Mouse (Mus musculus) bone marrow, adult 2 months (tissue): ENCODE data around the gene Sesn3. TPM values are rescaled to one million over a fixed set of nuclear protein-coding genes. Genes with fewer than 3 reads are reported as not detected.

Source experiments
- H3K27ac ChIP-seq: fragments of 200-500 bp; 2 replicates; pipeline ENCODE4 v1.5.1; 2012; ENCODE audit warnings: low read depth, mild to moderate bottlenecking, control low read depth, inconsistent platforms, low read length; ENCODE audit not compliant: control insufficient read depth, poor library complexity, insufficient read depth
- H3K4me1 ChIP-seq: fragments of 200-500 bp; 2 replicates; pipeline ENCODE4 v1.6.1; 2011; ENCODE audit warnings: low read length; ENCODE audit not compliant: control insufficient read depth, insufficient read depth
- H3K4me3 ChIP-seq: fragments of 200-500 bp; replicated peaks from 2 replicates; pipeline ENCODE3; 2011; ENCODE audit warnings: mild to moderate bottlenecking, low read depth, low read length, control low read depth; ENCODE audit not compliant: control insufficient read depth
- CTCF ChIP-seq: fragments of 200-500 bp; IDR thresholded peaks from 2 replicates; pipeline ENCODE4 v1.5.1; 2011; ENCODE audit warnings: low read length, control low read depth; ENCODE audit not compliant: control insufficient read depth, insufficient read depth
- POLR2A ChIP-seq: fragments of 200-500 bp; IDR thresholded peaks from 2 replicates; pipeline ENCODE4 v1.6.1; 2011; ENCODE audit warnings: low read depth, mild to moderate bottlenecking, control low read depth, low read length, borderline replicate concordance; ENCODE audit not compliant: control insufficient read depth
- WGBS: fragments of 180-500 bp; shearing (Covaris S2); methylation state at CpG from one replicate; pipeline ENCODE4 v1.1.7; 2018; 5-methylcytosine and 5-hydroxymethylcytosine counted together
- polyA plus RNA-seq: library from polyadenylated mRNA; stranded (reverse); fragments of >200 nt; gene quantifications from 2 replicates; pipeline ENCODE4 v1.2.4, GENCODE M21; 2011; ENCODE audit warnings: low replicate concordance; ENCODE audit not compliant: missing spikeins, insufficient read depth, insufficient read length

The Sesn3 gene
- polyA plus RNA-seq, 1 experiment, result 5.3 TPM

DNA sequence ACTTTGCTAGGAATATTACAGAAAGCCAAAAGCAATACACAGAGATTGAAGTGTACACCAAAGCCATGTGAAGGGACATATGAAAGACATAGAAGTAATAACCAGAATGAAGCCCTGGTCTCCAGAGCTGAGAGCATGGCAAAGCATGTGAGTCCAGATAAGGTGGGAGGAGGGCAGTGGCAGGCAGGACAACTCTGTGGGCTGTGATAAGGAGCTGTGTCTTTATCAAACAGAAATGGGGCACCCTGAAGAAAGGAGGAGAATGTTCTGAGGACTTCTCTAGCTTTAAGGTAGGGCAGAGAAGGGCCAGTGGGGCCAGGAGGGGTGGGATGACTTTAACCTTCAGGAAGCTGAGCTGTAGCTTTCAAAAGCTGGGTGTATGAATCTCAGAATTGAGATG, 94.4 kb downstream of the Sesn3 start:
- no peak for TF ChIP-seq CTCF
- TF ChIP-seq POLR2A, result no peak
- Histone ChIP-seq H3K27ac (peak overlapping the region; percentile 66), H3K4me3 (no peak overlapping the region), H3K4me1 (peaks cover 8% of the 10 kb centered on the region)

DNA sequence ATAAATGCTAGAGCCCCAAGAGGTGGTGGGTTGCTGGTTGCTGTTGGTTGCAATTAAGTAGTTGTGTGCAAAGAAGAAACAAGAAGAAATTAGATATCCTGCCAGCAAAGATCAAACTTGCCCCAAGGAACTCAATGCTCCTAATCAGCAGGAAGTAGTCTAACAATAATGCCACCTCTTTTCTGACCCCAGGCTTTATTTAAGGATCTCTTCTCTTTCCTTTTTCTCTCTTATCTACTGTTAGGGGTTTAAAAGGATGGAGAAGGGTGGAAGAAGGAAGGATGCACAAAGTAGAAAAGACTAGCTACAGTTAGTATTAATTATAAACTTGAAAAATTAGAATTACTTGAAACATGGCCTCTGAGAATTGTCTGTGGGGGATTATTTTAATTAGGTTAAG, 97.6 kb downstream of the Sesn3 start:
- Histone ChIP-seq H3K27ac (no peak overlapping the region), H3K4me3 (no peak overlapping the region), H3K4me1 (no peaks in the 10 kb centered on the region; the same call in 1 of the 2 replicates)
- TF ChIP-seq CTCF, result no peak
- TF ChIP-seq POLR2A, result no peak

DNA sequence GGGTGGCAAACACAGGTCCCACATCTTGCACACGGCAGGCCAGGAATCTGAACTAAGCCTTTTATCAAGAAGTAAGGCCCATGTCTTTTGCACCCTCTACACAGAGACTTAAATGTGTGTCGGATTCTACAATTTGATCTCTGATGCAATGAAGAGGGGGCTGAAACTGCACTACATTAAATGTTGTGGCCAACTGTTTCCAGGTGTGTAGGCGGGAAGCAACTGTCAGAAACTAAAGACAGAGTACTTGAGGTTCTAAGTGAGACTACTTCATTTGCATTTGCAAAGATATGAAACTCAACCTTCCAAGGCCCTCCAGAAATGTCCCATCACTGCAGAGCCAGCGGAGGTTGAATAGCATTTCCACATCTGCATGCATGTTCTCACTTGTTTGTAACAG, 101.3 kb downstream of the Sesn3 start:
- 83% methylated on average over 4 of the region's 4 CpGs for WGBS

DNA sequence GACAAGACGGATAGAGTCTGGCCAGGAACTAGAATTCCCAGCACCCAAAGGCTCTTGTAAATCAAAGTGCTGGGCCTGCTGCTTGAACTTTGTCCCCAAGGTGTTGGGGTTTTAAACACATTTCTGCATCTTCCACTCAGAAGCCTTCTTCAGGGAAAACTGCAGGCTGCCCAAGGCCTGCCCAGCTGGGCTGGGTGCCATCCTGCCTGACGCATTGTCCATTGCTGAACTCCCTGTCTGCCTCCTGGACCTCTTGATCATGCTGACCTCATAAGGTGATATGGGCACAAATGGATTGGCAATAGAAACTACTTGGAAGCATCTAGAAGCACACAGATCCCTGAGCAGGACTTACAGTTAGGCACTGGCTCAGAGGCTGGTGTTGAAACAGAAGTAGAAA, 103.3 kb downstream of the Sesn3 start:
- H3K4me3 ChIP-seq, result no peak overlapping the region
- WGBS, result 91% methylated on average over 2 of the region's 2 CpGs
- TF ChIP-seq POLR2A, result no peak
- TF ChIP-seq CTCF, result no peak
- no peak overlapping the region for H3K27ac ChIP-seq
- peaks cover 2% of the 10 kb centered on the region; the same call in 1 of the 2 replicates for H3K4me1 ChIP-seq

More for the DNA sequence above, 101.3 kb downstream of the Sesn3 start:
- no peak for TF ChIP-seq POLR2A
- no peak for TF ChIP-seq CTCF
- Histone ChIP-seq H3K4me3 (no peak overlapping the region), H3K27ac (no peak overlapping the region), H3K4me1 (no peaks in the 10 kb centered on the region; the same call in 1 of the 2 replicates)

DNA sequence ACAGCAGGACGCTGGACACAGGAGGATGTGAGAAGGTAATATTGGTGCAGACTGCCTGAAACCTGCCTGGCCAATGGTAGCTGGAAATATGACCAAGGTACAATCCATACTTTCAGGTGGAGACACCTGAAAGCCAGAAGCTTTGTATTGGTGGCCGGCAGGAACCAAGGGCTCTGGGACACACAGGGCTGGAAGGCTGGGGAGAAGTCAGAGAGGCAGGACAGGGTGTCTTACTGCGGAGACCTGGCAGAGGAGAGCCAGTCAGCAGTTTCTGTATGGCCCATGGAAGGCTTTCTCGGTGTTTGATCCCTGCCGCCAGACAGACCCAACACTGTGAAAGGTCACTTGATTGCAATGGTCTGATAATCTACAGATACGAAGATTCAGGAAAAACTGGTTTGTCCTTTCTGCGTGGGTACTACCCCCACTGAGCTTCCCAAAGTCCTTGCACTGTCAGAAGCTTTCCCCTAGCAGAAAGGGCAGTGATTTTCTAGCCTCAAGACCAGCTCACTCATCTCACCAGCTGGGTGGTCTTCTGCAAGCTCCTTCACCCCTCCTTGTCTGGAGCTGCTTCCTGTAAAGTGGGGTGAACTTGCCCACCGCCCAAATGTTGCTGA, 105.0 kb downstream of the Sesn3 start:
- H3K4me3 ChIP-seq, result peak overlapping the region; percentile 98
- H3K4me1 ChIP-seq, result peaks cover 2% of the 10 kb centered on the region; the same call in 1 of the 2 replicates
- 37% methylated on average over 8 of the region's 8 CpGs for WGBS
- no peak for TF ChIP-seq CTCF
- TF ChIP-seq POLR2A, result no peak
- H3K27ac ChIP-seq, result peak overlapping the region; percentile 91; the same call in 1 of the 2 replicates

DNA sequence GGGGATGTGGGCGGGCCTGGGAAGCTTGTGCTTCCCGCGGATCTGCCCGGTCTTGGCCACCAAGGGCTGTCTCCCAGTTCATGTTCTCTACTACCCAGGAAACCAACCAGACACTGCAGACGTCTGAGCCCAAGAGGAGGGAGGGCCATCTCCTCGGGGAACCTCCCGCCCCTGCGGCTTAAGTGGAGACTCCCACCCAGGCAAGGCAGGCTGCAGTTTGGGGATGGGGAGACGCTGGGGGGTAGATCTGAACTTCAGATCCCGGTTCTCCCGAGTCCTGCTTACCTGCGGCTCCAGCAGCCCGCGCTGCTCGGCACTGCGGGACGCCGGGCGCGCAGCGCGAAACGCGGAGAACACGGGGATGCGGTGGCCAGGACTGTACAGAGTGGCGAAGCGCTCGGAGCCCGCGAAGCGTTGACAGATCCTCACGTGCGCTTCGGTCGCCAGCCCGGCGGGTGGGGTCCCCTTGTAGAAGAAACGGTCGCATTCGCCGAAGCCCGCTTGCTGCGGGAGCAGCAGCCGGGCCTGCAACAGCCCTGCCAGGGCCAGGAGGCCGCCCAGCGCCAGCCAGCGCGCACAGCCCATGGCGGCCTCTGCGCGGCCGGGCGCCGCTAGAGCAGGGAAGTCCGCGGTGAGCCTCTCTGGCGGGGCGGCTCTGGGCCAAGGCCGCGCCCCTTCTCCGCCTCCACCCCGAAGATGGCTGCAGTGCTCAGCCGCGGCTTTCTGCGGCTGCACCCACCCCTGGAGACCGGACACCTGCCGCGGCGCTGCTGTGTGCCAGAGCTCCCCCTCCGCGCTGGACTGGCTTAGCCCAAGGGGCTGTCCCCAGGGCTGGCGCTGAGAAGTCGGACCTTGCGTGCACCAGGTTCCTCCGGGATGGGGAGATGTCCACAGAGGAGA, 105.8 kb downstream of the Sesn3 start:
- peak; percentile 95; the same call in 1 of the 2 replicates for TF ChIP-seq POLR2A
- TF ChIP-seq CTCF, result no peak
- peaks cover 2% of the 10 kb centered on the region; the same call in 1 of the 2 replicates for H3K4me1 ChIP-seq
- peak overlapping the region; percentile 98 for H3K4me3 ChIP-seq
- under 1% methylated on average over 75 of the region's 76 CpGs for WGBS
- peak overlapping the region; percentile 91 for H3K27ac ChIP-seq

DNA sequence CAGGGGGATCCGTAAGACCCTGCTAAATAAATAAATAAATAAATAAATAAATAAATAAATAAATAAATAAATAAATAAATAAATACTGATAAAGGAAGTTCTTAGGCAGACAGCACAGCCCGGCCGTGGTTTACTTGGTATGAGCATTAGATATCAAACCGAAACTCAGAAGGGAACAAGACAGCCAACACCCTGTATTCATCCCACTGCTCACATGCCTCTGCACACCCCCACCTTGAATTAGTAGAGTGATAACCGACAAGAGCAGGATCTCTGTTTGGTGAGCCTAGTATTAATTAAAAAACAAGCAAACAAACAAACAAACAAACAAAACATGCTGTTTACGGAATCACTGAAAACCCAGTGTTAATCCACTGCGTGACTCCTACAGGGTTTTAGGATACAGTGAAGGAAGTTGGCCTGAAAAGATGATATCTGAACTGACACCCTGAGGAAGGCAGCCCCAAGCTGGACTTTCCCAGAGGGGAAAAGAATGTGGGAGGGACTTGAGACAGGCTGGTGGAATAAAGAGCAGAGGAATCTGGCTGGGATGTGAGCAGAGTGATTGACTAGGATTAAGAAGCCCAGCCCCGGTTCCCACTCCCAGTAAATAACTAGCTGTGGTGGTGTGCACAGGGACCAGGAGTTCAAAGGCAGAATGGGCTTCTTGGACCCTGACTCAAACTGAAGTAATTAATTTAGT, 106.6 kb downstream of the Sesn3 start, which contains the start of gene Endod1:
Gene Endod1 (minus strand): TSS at position 155 of the 703 bp plus-strand sequence.
- peaks cover 2% of the 10 kb centered on the region; the same call in 1 of the 2 replicates for H3K4me1 ChIP-seq
- peak within 1 kb of the TSS; percentile 91 for H3K27ac ChIP-seq
- no peak for TF ChIP-seq CTCF
- TF ChIP-seq POLR2A, result no peak
- peak within 1 kb of the TSS; percentile 98 for H3K4me3 ChIP-seq
- 16% methylated on average over 8 of the region's 8 CpGs for WGBS

DNA sequence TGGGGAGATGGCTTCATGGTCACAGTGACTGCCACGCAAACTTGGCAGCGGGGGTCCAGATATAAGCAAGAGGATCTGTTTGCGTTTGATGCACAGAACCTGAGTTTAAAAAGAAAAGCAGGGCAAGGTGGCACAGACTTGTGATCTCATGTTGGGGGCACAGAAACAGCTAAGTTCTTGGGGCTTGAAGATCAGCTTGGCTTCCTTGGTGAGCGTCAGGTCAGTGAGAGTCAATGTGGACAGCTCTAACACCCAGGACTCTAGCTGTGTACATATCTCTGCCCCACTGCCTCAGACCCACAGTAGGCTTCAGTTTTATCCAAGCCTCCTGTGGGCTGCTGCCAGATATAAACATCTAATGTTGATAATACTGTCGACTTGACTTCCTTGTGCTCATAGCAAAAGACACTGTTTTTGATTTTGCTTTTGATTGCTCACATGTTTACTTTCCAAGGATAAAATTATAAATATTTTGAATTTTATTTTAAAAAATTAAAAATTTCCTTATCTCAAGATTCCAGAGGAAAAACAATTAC, 107.5 kb downstream of the Sesn3 start:
- Histone ChIP-seq H3K4me1 (peaks cover 2% of the 10 kb centered on the region; the same call in 1 of the 2 replicates), H3K4me3 (no peak overlapping the region), H3K27ac (peak overlapping the region; percentile 45)
- no peak for TF ChIP-seq CTCF
- TF ChIP-seq POLR2A, result no peak
- WGBS, result 74% methylated on average over 5 of the region's 5 CpGs

Other genes with a start within 250 kb of the Sesn3 start
- 18.5 and 25.0 TPM in 2 replicates for gene Endod1, start 106.4 kb downstream of the Sesn3 start, polyA plus RNA-seq
- gene Kdm4d, start 225.4 kb downstream of the Sesn3 start, polyA plus RNA-seq, result not detected in 2 replicates
- 59.8 and 65.6 TPM in 2 replicates for gene Cwc15, start 225.6 kb downstream of the Sesn3 start, polyA plus RNA-seq